15 mouse cellular contexts compared by ENCODE assay signal in the genomic region with DNA sequence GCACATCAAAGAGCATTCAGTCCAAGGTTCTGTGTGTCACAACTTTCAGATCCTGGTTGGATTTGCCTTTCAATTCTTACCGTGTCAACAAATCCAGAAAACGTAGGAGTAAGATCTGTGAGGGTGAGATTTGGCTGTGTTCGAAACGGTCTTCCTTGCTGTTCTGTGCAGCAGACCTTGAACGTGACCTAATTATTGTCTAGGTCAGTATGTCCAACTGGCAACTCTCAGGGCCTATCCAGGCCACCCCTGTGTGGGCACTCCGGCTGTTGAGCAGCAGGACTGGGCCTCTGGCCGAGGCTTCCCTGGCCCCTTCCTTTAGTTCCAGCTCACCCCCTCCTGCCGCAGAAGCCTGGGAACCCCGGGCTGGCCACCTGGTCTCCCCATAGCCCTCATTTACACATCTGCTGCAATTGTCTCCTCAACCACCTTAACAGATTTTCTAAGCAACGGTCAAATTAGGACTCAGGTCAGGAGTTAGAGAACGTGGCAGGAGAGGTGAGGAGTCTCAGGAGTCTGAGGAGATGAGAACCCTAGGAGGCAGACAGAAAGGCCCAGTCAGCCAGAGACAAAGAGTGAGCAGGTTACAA. TPM values are rescaled to one million over a fixed set of nuclear protein-coding genes. Genes with fewer than 3 reads are reported as not detected.
DNase-seq lines count a peak whose midpoint lies in the region; ATAC-seq and TF ChIP-seq lines count a peak whose summit lies in the region.
"Had no signal": no experiment of that assay in that cellular context is flagged by ENCODE, and none has a peak within 500 bp of the region (broad histone marks: within the 10 kb centered on the region; RNA-seq: fewer than 3 reads in every experiment).

No protein-coding gene starts in this region.

- WGBS in kidney, adult 2 months, result 37% methylated on average over 11 of the region's 11 CpGs
- WGBS in kidney, embryonic 14.5 days, result 40% methylated on average over 11 of the region's 11 CpGs
- WGBS in embryonic facial prominence, embryonic 14.5 days, result 67% methylated on average over 11 of the region's 11 CpGs
- WGBS in forebrain, embryonic 16.5 days, result 62% methylated on average over 11 of the region's 11 CpGs

- H3K27me3 ChIP-seq in kidney, adult 2 months (replicated peaks; ENCODE audit: control insufficient read depth, insufficient read depth, low read length), result no peaks in the 10 kb centered on the region
- no peaks in the 10 kb centered on the region for H3K27me3 ChIP-seq in kidney, embryonic 14.5 days (ENCODE audit: control insufficient read depth, insufficient read depth, low read length)
- no peaks in the 10 kb centered on the region for H3K27me3 ChIP-seq in embryonic facial prominence, embryonic 14.5 days (replicated peaks; ENCODE audit: control insufficient read depth, insufficient read depth, low read length)
- H3K27me3 ChIP-seq in forebrain, embryonic 16.5 days (replicated peaks; ENCODE audit: control insufficient read depth, insufficient read depth, low read length), result no peaks in the 10 kb centered on the region
- H3K27me3 ChIP-seq: embryonic facial prominence, embryonic 12.5 days; forebrain, embryonic 15.5 days; limb, embryonic 15.5 days; neural tube, embryonic 15.5 days had no signal

- H3K4me3 ChIP-seq in kidney, adult 2 months (ENCODE audit: insufficient read depth, low read depth, low read length), result no peak overlapping the region
- H3K4me3 ChIP-seq in kidney, embryonic 14.5 days (ENCODE audit: low read length), result no peak overlapping the region
- no peak overlapping the region for H3K4me3 ChIP-seq in embryonic facial prominence, embryonic 14.5 days (ENCODE audit: low read depth, low read length)
- no peak overlapping the region for H3K4me3 ChIP-seq in forebrain, embryonic 16.5 days (replicated peaks; ENCODE audit: low read length)
- H3K4me3 ChIP-seq: embryonic facial prominence, embryonic 12.5 days; forebrain, embryonic 15.5 days; limb, embryonic 15.5 days; neural tube, embryonic 15.5 days had no signal

- H3K4me2 ChIP-seq in kidney, embryonic 14.5 days (replicated peaks; ENCODE audit: low read depth, low read length), result no peak overlapping the region
- H3K4me2 ChIP-seq in embryonic facial prominence, embryonic 14.5 days (ENCODE audit: low read depth, low read length), result no peak overlapping the region
- no peak overlapping the region for H3K4me2 ChIP-seq in forebrain, embryonic 16.5 days (ENCODE audit: low read length)
- H3K4me2 ChIP-seq: embryonic facial prominence, embryonic 12.5 days; forebrain, embryonic 15.5 days; limb, embryonic 15.5 days; neural tube, embryonic 15.5 days had no signal

- no peak for TF ChIP-seq CTCF in kidney, adult 2 months (conservative IDR thresholded peaks at IDR 0.05; ENCODE audit: insufficient read depth, insufficient read length, low read depth, low read length)

- H3K27ac ChIP-seq in kidney, adult 2 months (ENCODE audit: insufficient read depth, low read depth, low read length), result no peak overlapping the region
- no peak overlapping the region for H3K27ac ChIP-seq in kidney, embryonic 14.5 days (ENCODE audit: low read depth, low read length)
- H3K27ac ChIP-seq in embryonic facial prominence, embryonic 14.5 days (replicated peaks; ENCODE audit: low read depth, low read length), result no peak overlapping the region
- no peak overlapping the region for H3K27ac ChIP-seq in forebrain, embryonic 16.5 days (ENCODE audit: low read length)
- H3K27ac ChIP-seq: embryonic facial prominence, embryonic 12.5 days; forebrain, embryonic 15.5 days; limb, embryonic 15.5 days; neural tube, embryonic 15.5 days had no signal

- H3K9me3 ChIP-seq in kidney, embryonic 14.5 days (ENCODE audit: control insufficient read depth, low read length), result no peaks in the 10 kb centered on the region
- H3K9me3 ChIP-seq in embryonic facial prominence, embryonic 14.5 days (ENCODE audit: control insufficient read depth, low read length), result no peaks in the 10 kb centered on the region
- no peaks in the 10 kb centered on the region for H3K9me3 ChIP-seq in forebrain, embryonic 16.5 days (ENCODE audit: control insufficient read depth, low read length)
- H3K9me3 ChIP-seq: embryonic facial prominence, embryonic 12.5 days; forebrain, embryonic 15.5 days; limb, embryonic 15.5 days; neural tube, embryonic 15.5 days had no signal

- H3K4me1 ChIP-seq in kidney, adult 2 months (ENCODE audit: control insufficient read depth, insufficient read depth, low read length), result 0 out of 2 replicates have a peak, but pooled peaks cover 2% of the 10 kb centered on the region
- peaks cover 9% of the 10 kb centered on the region for H3K4me1 ChIP-seq in kidney, embryonic 14.5 days (ENCODE audit: control insufficient read depth, insufficient read depth, low read length)
- H3K4me1 ChIP-seq in embryonic facial prominence, embryonic 14.5 days (ENCODE audit: control insufficient read depth, insufficient read depth, low read length), result no peaks in the 10 kb centered on the region
- H3K4me1 ChIP-seq in forebrain, embryonic 16.5 days (replicated peaks; ENCODE audit: control insufficient read depth, insufficient read depth, low read length), result no peaks in the 10 kb centered on the region
- H3K4me1 ChIP-seq: forebrain, embryonic 15.5 days; limb, embryonic 15.5 days; neural tube, embryonic 15.5 days had no signal

- ATAC-seq in kidney, embryonic 14.5 days (ENCODE audit: low FRiP score, low TSS enrichment), result no peak
- ATAC-seq in embryonic facial prominence, embryonic 14.5 days (ENCODE audit: low read depth), result peak; percentile 67; the same call in 1 of the 2 replicates
- ATAC-seq in forebrain, embryonic 16.5 days, result no peak
- ATAC-seq: forebrain, embryonic 15.5 days; intestine, embryonic 16.5 days had no signal

- TF ChIP-seq POLR2A in kidney, adult 2 months (IDR thresholded peaks at IDR 0.05; ENCODE audit: low read depth, low read length), result no peak

- H3K9ac ChIP-seq in kidney, embryonic 14.5 days (ENCODE audit: low read depth, low read length), result no peak overlapping the region
- H3K9ac ChIP-seq in embryonic facial prominence, embryonic 14.5 days (ENCODE audit: low read depth, low read length), result no peak overlapping the region
- no peak overlapping the region for H3K9ac ChIP-seq in forebrain, embryonic 16.5 days (replicated peaks; ENCODE audit: low read depth, low read length)
- H3K9ac ChIP-seq: embryonic facial prominence, embryonic 12.5 days; forebrain, embryonic 15.5 days; limb, embryonic 15.5 days; neural tube, embryonic 15.5 days had no signal

- H3K36me3 ChIP-seq in kidney, adult 2 months (ENCODE audit: control insufficient read depth, insufficient read depth, low read length), result no peaks in the 10 kb centered on the region
- H3K36me3 ChIP-seq in kidney, embryonic 14.5 days (ENCODE audit: control insufficient read depth, insufficient read depth, low read length), result no peaks in the 10 kb centered on the region
- H3K36me3 ChIP-seq in embryonic facial prominence, embryonic 14.5 days (ENCODE audit: control insufficient read depth, insufficient read depth, low read length), result no peaks in the 10 kb centered on the region
- no peaks in the 10 kb centered on the region for H3K36me3 ChIP-seq in forebrain, embryonic 16.5 days (ENCODE audit: control insufficient read depth, insufficient read depth)
- H3K36me3 ChIP-seq: embryonic facial prominence, embryonic 12.5 days; forebrain, embryonic 15.5 days; limb, embryonic 15.5 days; neural tube, embryonic 15.5 days had no signal

- DNase-seq in kidney, adult 2 months, result peak; percentile 55
- peak; percentile 37 for DNase-seq in adrenal gland, postnatal 10 days
- DNase-seq in cerebellum, adult 11 months, result peak; percentile 52
- peak; percentile 38 for DNase-seq in embryonic facial prominence, embryonic 14.5 days (ENCODE audit: low spot score)
- no peak for DNase-seq in thymus, postnatal 36 days
- no peak for DNase-seq in MN1 (ENCODE audit: low spot score)
- DNase-seq: lung, postnatal 4 days; spleen, adult 18-20 months had no signal

RNA-seq across cellular contexts. Expression of a gene that starts 13.9 kb away (rescaled TPM):
- polyA plus RNA-seq in kidney, adult 2 months (2012; rRNA removed), result 33.6 and 34.6 TPM in 2 replicates
- 36.8 and 44.9 TPM in 2 replicates for polyA plus RNA-seq in kidney, embryonic 14.5 days (2014; fragmentation: Nextera tagmentation; extraction: Ambion mirVana)
- 10 to 100 TPM; 32.7 to 46.6 TPM for total RNA-seq in adrenal gland, postnatal 10 days (2021)
- polyA plus RNA-seq in embryonic facial prominence, embryonic 14.5 days (2014; fragmentation: Nextera tagmentation; extraction: Ambion mirVana), result 43.0 and 44.6 TPM in 2 replicates
- 42.0 and 46.3 TPM in 2 replicates for polyA plus RNA-seq in forebrain, embryonic 16.5 days (2015; fragmentation: Nextera tagmentation; extraction: Ambion mirVana)

Comparison
In these comparisons a context has a peak if more than half of its experiments do, and no peak if none do; other contexts are left out.
1. DNase-seq: peak in kidney, adult 2 months (single experiment), adrenal gland, postnatal 10 days (single experiment), cerebellum, adult 11 months (single experiment) and embryonic facial prominence, embryonic 14.5 days (single experiment); none in thymus, postnatal 36 days (0 of 2) and MN1 (single experiment).